Mouse (Mus musculus): ENCODE results near the gene Lrmda. TPM values are rescaled to one million over a fixed set of nuclear protein-coding genes. Genes with fewer than 3 reads are reported as not detected.

Lrmda gene
- polyA plus RNA-seq, 1 experiment from 2014 or later = 0.25 TPM

DNA sequence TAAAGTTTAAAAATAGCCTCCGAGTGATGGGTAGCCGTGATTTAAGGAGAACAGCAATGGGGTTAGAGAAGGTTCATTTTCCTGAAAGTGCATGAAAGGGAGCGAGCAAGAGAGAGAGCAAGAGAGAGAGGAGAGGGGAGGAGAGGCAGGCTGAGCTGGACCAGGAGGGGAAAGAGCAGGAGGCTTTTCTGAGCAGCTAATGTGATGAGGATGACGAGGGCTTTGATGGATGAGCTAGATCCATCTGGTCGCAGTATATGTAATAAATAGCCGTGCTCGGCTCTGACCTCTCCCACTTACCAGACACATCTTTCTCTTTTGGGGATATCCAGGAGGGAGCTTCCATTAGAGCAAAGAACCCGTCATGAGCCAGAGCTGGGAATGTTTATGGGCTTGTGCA, 475.8 kb downstream of the Lrmda start:
- Histone ChIP-seq H3K4me2 (no peak overlapping the region), H3K27me3 (no peaks in the 10 kb centered on the region), H3K9me3 (replicated peaks) (no peaks in the 10 kb centered on the region), H3K27ac (no peak overlapping the region), H3K9ac (no peak overlapping the region), H3K36me3 (no peaks in the 10 kb centered on the region), H3K4me1 (replicated peaks) (no peaks in the 10 kb centered on the region), H3K4me3 (replicated peaks) (no peak overlapping the region)
- no peak for DNase-seq
- no peak for ATAC-seq (ENCODE audit: low read depth)
- 67% methylated on average over 8 of the region's 8 CpGs for WGBS (ENCODE audit: insufficient replicate concordance)

DNA sequence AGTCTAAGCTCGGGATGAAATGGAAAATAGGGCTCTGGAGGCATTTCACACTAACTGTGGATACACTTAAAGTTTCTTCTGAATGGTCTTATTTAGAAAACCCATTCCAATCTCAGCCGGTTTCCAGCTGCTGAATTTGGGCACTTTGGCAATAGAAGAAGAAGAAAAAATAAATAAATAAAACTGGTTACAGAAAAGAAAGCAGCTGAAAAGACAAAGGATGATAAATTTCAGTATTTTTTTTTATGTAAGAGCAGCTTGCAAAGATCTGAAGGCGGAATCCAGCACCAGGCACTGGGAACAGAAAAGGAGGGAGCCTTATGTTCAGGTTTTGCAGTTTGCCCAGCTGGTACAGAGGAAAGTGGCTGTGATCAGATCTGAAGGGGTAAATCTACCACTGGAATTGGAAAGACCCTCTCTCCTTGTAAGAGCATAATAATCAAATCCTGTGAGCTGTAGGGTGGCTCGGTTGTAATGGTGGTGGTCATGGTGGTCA, 478.2 kb downstream of the Lrmda start:
- Histone ChIP-seq H3K4me2 (no peak overlapping the region), H3K9me3 (replicated peaks) (no peaks in the 10 kb centered on the region), H3K36me3 (no peaks in the 10 kb centered on the region), H3K4me1 (replicated peaks) (no peaks in the 10 kb centered on the region), H3K4me3 (replicated peaks) (no peak overlapping the region), H3K27me3 (no peaks in the 10 kb centered on the region), H3K27ac (no peak overlapping the region), H3K9ac (no peak overlapping the region)
- no peak for DNase-seq
- WGBS (ENCODE audit: insufficient replicate concordance) = 59% methylated on average over 4 of the region's 4 CpGs
- no peak for ATAC-seq (ENCODE audit: low read depth)

DNA sequence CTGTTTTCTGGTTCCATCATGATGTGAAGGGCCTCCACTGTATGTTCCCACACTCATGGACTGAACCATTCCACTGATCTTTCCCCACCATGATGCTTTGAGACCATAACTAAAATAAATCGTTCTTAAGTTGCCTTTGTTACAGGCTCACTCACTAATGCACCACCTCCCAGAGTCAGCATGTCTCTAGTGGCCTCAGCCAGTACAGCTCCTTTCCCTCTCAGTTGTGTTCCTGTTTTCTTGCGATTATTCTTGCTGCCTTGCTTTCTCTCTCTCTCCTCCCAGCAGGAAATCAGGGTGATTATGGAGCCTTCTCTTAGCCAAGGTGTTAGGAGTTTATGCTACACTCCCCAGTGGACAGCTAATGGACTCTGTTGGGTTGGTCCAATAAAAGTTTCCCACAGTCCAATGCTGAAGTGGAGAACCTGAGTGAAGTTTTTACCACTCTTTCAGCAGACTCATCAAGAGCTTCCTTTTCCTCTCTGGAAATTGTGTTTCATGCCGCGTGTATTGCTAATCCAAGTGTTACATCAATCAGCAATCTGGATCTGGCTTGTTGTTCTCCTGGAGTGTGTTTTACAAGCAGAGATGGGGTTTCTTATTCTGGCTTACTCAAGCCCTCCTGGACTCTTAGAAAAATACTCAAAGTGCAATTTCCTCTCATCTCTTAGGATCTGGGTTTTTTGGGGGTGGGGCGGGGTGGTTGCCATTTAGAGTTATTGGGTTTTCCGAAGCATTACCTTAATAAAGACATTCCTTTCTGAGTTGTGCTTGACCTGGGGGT, 490.4 kb downstream of the Lrmda start:
- Histone ChIP-seq H3K9ac (no peak overlapping the region), H3K4me2 (no peak overlapping the region), H3K9me3 (replicated peaks) (no peaks in the 10 kb centered on the region), H3K36me3 (no peaks in the 10 kb centered on the region), H3K4me3 (replicated peaks) (no peak overlapping the region), H3K27me3 (no peaks in the 10 kb centered on the region), H3K27ac (no peak overlapping the region), H3K4me1 (replicated peaks) (no peaks in the 10 kb centered on the region)
- 43% methylated on average over 6 of the region's 6 CpGs for WGBS (ENCODE audit: insufficient replicate concordance)
- ATAC-seq (ENCODE audit: low read depth) = no peak
- DNase-seq = no peak

DNA sequence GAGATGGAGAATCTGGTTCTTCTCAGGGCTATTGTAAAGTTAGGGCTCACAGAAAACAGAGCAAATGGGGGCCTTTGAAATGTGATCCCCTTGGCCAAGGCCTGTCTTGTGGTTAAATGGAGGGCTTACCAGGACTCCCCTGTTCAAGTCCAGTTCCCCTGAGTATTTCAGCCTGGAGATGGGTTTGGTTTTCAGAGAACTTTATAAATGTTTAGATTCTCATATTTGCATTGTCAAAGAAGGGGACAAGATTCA, 490.9 kb downstream of the Lrmda start:
- DNase-seq (no peak), ATAC-seq (ENCODE audit: low read depth) (no peak)
- Histone ChIP-seq H3K4me3 (replicated peaks) (no peak overlapping the region), H3K27ac (no peak overlapping the region), H3K4me1 (replicated peaks) (no peaks in the 10 kb centered on the region), H3K9ac (no peak overlapping the region), H3K4me2 (no peak overlapping the region), H3K27me3 (no peaks in the 10 kb centered on the region), H3K9me3 (replicated peaks) (no peaks in the 10 kb centered on the region), H3K36me3 (no peaks in the 10 kb centered on the region)

DNA sequence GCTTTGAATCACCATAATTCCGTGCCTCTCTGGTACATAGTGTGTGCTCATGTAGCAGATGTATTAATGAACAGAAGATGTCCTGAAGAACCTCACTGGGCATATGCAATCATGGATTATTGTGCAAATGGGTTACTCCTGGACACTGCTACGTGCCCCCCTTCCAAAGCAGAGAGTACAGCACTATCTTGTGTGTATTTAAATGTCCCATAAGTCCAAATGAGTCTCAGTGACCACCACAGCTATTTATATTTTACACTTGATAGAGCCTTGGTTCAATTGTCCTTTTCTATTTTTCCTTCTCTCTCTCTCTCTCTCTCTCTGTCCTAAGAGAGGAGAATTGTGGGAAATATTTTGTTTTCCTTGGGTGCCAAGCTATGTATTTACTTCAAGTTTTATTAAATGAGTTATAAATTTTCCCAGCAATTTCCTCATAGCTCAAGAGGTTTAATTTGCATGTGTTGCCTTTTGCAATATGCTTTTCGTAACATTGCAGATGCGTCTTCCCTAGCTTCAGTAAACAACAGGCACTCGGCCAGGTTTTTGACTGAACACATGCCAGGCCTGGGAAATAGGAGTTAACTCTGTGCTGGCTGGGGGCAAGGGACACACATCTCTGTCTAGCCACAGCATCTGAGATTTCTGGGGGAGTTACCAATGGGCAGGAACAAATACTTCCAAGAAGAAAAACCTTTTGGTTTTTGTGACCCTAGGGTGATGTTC, 495.0 kb downstream of the Lrmda start:
- Histone ChIP-seq H3K4me1 (replicated peaks) (no peaks in the 10 kb centered on the region), H3K9ac (no peak overlapping the region), H3K9me3 (replicated peaks) (no peaks in the 10 kb centered on the region), H3K4me2 (no peak overlapping the region), H3K36me3 (no peaks in the 10 kb centered on the region), H3K27me3 (no peaks in the 10 kb centered on the region), H3K27ac (no peak overlapping the region), H3K4me3 (replicated peaks) (no peak overlapping the region)
- 56% methylated on average over 5 of the region's 5 CpGs for whole genome bisulfite sequencing (ENCODE audit: insufficient replicate concordance)
- no peak for ATAC-seq (ENCODE audit: low read depth)
- DNase-seq = no peak

DNA sequence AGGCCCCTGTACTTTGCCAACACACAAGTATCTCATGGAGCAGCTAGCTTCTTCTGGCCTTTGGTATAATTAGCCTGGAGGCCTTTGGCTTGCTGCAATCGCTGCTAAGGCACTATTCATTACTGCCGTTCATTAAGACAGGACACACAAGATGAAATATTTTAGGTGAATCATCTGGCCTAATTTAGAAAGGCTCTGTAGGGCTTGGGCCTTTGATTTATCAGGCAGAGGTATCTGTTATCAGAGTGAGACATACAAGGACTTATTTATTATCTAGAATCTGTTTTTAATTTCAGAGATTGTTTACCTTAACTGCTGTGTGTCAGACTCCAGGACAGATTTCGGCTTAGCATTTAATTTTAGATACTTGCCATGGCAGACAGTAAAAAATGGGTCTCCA, 511.2 kb downstream of the Lrmda start:
- Histone ChIP-seq H3K9ac (no peak overlapping the region), H3K36me3 (no peaks in the 10 kb centered on the region), H3K27me3 (no peaks in the 10 kb centered on the region), H3K9me3 (replicated peaks) (no peaks in the 10 kb centered on the region), H3K4me2 (no peak overlapping the region), H3K4me1 (replicated peaks) (no peaks in the 10 kb centered on the region), H3K27ac (no peak overlapping the region), H3K4me3 (replicated peaks) (no peak overlapping the region)
- no peak for ATAC-seq (ENCODE audit: low read depth)
- no peak for DNase-seq
- WGBS (ENCODE audit: insufficient replicate concordance) = 56% methylated on average over 3 of the region's 3 CpGs

DNA sequence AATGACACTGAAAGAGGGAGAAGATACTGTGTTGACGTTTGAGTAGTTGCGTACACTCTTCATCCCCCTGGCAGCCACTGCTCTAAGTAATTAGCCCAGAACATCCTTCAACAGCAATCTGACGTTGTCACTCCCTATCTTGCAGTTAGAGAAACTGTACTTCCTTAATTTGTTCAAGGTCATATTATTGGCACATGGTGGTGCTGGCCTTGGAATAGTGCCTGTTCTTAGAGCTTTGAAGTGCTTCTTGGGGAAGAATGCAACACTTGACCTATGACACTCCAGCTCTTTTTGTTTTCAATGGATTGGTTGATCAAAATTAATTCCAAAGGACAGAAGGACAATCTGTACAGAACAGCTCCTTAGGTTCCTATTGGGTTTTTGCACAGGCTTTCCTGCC, 514.0 kb downstream of the Lrmda start:
- ATAC-seq (ENCODE audit: low read depth) = no peak
- 54% methylated on average over 3 of the region's 3 CpGs for WGBS (ENCODE audit: insufficient replicate concordance)
- H3K27me3 ChIP-seq = no peaks in the 10 kb centered on the region

DNA sequence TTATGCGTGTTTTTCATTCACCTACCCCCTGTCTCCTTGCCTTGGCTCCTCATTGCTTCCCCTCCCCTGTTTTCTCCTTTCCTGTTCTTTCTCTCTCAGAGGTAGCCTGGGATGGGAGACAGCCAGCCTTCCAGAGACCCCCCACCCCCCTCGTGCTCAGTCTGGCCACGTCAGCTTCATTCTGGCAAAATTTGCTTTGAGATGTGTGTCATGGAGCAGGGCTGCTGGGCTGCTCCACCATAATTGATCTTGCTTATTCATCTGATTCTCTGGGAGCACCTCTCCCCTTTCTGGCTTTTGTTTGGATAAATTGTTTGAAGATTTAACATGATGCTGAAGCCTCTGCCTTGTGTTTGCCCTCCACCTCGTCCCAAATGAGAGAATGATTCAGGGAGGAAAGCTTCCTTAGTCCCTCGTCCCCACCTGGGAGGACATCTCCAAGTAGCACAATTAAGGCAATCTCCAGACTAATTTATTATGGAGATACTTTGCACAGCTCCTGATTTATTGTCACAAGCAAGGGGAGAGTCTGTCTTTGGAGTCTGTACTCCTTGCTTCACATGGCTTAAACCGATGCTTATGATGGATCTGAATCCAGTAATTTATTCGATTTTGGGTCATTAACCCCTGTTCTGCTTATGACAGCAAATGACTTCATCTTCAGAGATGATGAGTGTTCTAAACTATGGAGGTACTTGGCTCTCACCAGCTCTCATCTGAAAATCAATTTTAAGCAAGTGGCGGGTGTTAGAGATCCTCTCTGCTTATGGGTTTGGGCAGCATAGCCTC, 526.6 kb downstream of the Lrmda start:
- no peaks in the 10 kb centered on the region for H3K4me1 ChIP-seq (replicated peaks)
- no peak overlapping the region for H3K9ac ChIP-seq
- no peak overlapping the region for H3K27ac ChIP-seq
- no peak for DNase-seq
- no peaks in the 10 kb centered on the region for H3K36me3 ChIP-seq
- 48% methylated on average over 8 of the region's 8 CpGs for WGBS (ENCODE audit: insufficient replicate concordance)
- no peaks in the 10 kb centered on the region for H3K27me3 ChIP-seq
- H3K4me2 ChIP-seq = no peak overlapping the region
- no peaks in the 10 kb centered on the region for H3K9me3 ChIP-seq (replicated peaks)
- H3K4me3 ChIP-seq (replicated peaks) = no peak overlapping the region
- ATAC-seq (ENCODE audit: low read depth) = no peak

More for the DNA sequence above, 514.0 kb downstream of the Lrmda start:
- H3K4me3 ChIP-seq (replicated peaks) = no peak overlapping the region
- no peaks in the 10 kb centered on the region for H3K36me3 ChIP-seq
- H3K4me2 ChIP-seq = no peak overlapping the region
- H3K27ac ChIP-seq = no peak overlapping the region
- no peaks in the 10 kb centered on the region for H3K4me1 ChIP-seq (replicated peaks)
- no peak overlapping the region for H3K9ac ChIP-seq
- DNase-seq = no peak
- H3K9me3 ChIP-seq (replicated peaks) = no peaks in the 10 kb centered on the region

DNA sequence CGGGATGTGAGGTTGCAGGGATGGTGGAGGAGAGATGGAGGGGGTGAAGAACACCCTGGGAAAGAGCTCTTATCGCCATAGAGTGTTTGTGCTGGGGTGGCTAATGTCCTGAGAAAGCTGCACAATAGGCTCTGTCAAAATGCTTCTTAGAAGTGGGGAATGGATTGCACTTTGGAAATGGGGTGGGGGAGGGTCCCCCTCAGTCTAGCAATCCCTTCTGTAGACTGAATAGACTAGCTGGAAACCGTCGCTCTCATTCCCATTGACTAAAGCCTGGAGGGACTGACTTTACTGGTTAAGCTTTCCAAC, 527.1 kb downstream of the Lrmda start:
- 62% methylated on average over 4 of the region's 4 CpGs for WGBS (ENCODE audit: insufficient replicate concordance)
- Histone ChIP-seq H3K9ac (no peak overlapping the region), H3K27ac (no peak overlapping the region), H3K4me2 (no peak overlapping the region), H3K4me1 (replicated peaks) (no peaks in the 10 kb centered on the region), H3K36me3 (no peaks in the 10 kb centered on the region), H3K4me3 (replicated peaks) (no peak overlapping the region), H3K9me3 (replicated peaks) (no peaks in the 10 kb centered on the region), H3K27me3 (no peaks in the 10 kb centered on the region)
- ATAC-seq (ENCODE audit: low read depth) (no peak), DNase-seq (no peak)

DNA sequence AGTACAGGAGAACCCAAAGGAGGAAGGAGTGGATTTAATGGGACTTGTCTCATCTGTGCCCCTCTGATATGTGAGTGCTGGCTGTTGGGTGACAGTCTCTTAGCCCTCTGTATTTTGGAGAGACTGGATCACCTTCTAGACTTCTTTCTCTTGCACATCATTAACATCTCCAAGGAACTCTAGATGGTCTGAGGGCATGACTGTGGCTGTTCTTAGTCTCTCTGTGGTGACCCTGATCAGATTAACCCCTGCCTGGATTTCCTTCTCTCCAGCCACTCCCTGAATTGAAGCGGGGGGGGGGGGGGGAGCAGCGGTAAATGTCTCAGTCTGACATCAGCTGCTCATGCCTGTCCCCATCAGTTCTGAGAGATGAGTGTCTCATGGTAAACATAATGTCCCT, 528.8 kb downstream of the Lrmda start:
- Histone ChIP-seq H3K9ac (no peak overlapping the region), H3K4me3 (replicated peaks) (no peak overlapping the region), H3K4me1 (replicated peaks) (no peaks in the 10 kb centered on the region), H3K27me3 (no peaks in the 10 kb centered on the region), H3K36me3 (no peaks in the 10 kb centered on the region), H3K4me2 (no peak overlapping the region), H3K27ac (no peak overlapping the region), H3K9me3 (replicated peaks) (no peaks in the 10 kb centered on the region)
- ATAC-seq (ENCODE audit: low read depth) (no peak), DNase-seq (no peak)
- 36% methylated on average over 2 of the region's 2 CpGs for WGBS (ENCODE audit: insufficient replicate concordance)

DNA sequence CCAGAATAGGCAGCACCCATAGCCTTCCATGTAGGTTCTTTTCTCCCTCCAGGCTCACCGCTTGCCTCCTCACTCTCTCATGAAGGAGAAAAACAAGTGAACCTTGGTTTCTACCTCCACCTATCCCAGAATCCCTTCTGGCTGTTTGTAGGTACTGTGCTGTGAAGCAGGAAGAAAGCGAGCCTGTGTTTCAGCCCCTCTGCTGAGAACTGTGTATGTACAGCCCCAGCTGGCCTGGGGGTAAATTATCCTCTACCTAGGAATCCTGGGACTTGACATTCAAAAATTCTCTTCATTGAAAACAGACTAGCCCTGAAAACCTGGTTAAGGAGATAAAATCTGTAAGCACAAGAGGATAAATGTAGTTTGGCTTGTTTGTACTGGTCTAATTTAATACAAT, 529.7 kb downstream of the Lrmda start:
- WGBS (ENCODE audit: insufficient replicate concordance) = 74% methylated on average over 2 of the region's 2 CpGs
- no peak overlapping the region for H3K4me3 ChIP-seq (replicated peaks)
- H3K36me3 ChIP-seq = no peaks in the 10 kb centered on the region
- DNase-seq (no peak), ATAC-seq (ENCODE audit: low read depth) (no peak)
- H3K9ac ChIP-seq = no peak overlapping the region
- H3K27me3 ChIP-seq = no peaks in the 10 kb centered on the region
- H3K27ac ChIP-seq = no peak overlapping the region
- H3K4me2 ChIP-seq = no peak overlapping the region
- H3K4me1 ChIP-seq (replicated peaks) = no peaks in the 10 kb centered on the region
- no peaks in the 10 kb centered on the region for H3K9me3 ChIP-seq (replicated peaks)
